ENCODE assay signal across 9 mouse cellular contexts in the genomic region with DNA sequence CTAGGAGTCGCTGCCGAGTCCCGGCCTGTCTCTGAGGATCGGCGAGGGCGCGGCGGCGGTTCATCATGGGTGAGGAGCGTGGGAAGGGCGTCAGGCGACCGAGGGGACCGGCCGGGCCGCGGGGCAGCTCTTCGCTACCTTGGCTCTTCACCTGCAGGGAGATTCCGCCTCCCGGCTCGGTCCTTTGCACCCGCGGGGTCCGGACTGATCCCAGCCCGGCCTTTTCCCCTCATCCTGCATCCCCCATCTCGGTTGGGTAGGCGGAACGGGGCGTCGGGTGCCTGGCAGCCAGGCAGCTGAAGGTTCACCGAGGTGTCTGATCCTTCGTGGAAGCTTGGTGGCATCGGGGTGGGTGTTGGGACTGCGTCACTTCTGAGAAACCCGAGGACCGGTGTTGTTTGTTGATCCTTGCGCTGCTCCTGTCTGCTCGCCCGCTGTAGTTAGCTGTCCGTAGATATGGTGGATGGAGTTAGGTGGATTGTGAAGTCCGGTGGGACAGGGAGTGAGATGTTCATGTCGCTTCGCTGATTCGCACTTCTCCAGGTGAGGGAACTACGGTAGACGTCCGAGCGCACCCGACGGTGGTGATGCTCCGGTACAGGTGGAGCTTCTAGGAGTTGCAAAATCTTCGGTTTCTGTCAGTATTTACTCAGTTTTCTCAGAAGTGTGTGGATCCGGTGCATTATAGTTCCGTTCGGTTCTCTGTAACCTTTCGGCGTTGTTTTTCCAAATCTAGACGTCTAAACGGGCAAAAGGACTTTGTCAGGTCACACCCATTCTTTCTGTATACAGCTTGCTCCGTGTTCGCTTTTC. TPM values are rescaled to one million over a fixed set of nuclear protein-coding genes. Genes with fewer than 3 reads are reported as not detected.
A peak's percentile ranks its signal among the peaks of the same experiment; 100 is the strongest.
DNase-seq lines count a peak whose midpoint lies in the region; ATAC-seq lines count a peak whose summit lies in the region.
"Had no signal": no experiment of that assay in that cellular context is flagged by ENCODE, and none has a peak within 500 bp of the region (broad histone marks: within the 10 kb centered on the region; RNA-seq: fewer than 3 reads in every experiment).

No protein-coding gene starts in this region.

- DNase-seq in adrenal gland, adult 8-10 months: peak; percentile 32
- DNase-seq in adrenal gland, postnatal 10 days: no peak
- peak; percentile 14 for DNase-seq in retina, postnatal 7 days (ENCODE audit: low read depth, low spot score)
- no peak for DNase-seq in retina, embryonic 14.5 days (ENCODE audit: low spot score)
- DNase-seq in Muller cell, postnatal 12 days (ENCODE audit: inconsistent ontology term): no peak
- no peak for DNase-seq in kidney, postnatal 14 days

- peak; percentile 12 for ATAC-seq in granulocyte monocyte progenitor cell, adult 5-6 weeks (replicated peaks; ENCODE audit: poor library complexity, severe bottlenecking)
- ATAC-seq in megakaryocyte, adult 5-6 weeks (ENCODE audit: poor library complexity, severe bottlenecking): peak; percentile 26

RNA-seq across cellular contexts. Expression of a gene that starts 1.0 kb away (rescaled TPM):
- total RNA-seq in adrenal gland, adult 8-10 months (2022): 100 to 1,000 TPM in 2 of 4 experiments, 10 to 100 TPM in 2; 95.3 to 107 (median 101) TPM
- 10 to 100 TPM; 94.6 to 96.3 TPM for total RNA-seq in adrenal gland, postnatal 10 days (2021)
- total RNA-seq in granulocyte monocyte progenitor cell, adult 5-6 weeks (2014; fragmentation: Nextera tagmentation): 82.8 and 86.9 TPM in 2 replicates
- 105 and 108 TPM in 2 replicates for total RNA-seq in granulocyte monocyte progenitor cell, adult 5-6 weeks (2017)
- total RNA-seq in megakaryocyte, adult 5-6 weeks (2015): 76.8 and 80.8 TPM in 2 replicates
- total RNA-seq in megakaryocyte, adult 5-6 weeks (2017): 72.0 and 81.6 TPM in 2 replicates

RNA-seq across cellular contexts. Expression of a gene that starts 46.9 kb away (rescaled TPM):
- total RNA-seq in adrenal gland, adult 8-10 months (2022): under 1 TPM; 0.17 to 0.81 (median 0.40) TPM
- 1 to 10 TPM; 1.9 to 3.6 TPM for total RNA-seq in adrenal gland, postnatal 10 days (2021)
- 1.9 TPM in 1 of 2 replicates, not detected in the other for total RNA-seq in granulocyte monocyte progenitor cell, adult 5-6 weeks (2014; fragmentation: Nextera tagmentation)
- 3.1 TPM in 1 of 2 replicates, not detected in the other for total RNA-seq in granulocyte monocyte progenitor cell, adult 5-6 weeks (2017)
- total RNA-seq in megakaryocyte, adult 5-6 weeks (2015): 0.14 and 0.36 TPM in 2 replicates
- 0.29 and 1.7 TPM in 2 replicates for total RNA-seq in megakaryocyte, adult 5-6 weeks (2017)
- total RNA-seq: layer of hippocampus, adult 8-10 months had no signal

Comparison
In these comparisons a context has a peak if more than half of its experiments do, and no peak if none do; other contexts are left out.
1. DNase-seq: peak in adrenal gland, adult 8-10 months (single experiment) and retina, postnatal 7 days (single experiment); none in adrenal gland, postnatal 10 days (single experiment), retina, embryonic 14.5 days (single experiment), Muller cell, postnatal 12 days (single experiment) and kidney, postnatal 14 days (single experiment).